Mouse (Mus musculus) midbrain, embryonic 12.5 days (tissue): ENCODE results near the gene Fam71e2. TPM values are rescaled to one million over a fixed set of nuclear protein-coding genes. Genes with fewer than 3 reads are reported as not detected.
A peak's percentile ranks its signal among the peaks of the same experiment; 100 is the strongest.

Experiments
- ATAC-seq: fragments of 200-750 bp; cut with Nextera tagmentation; 2 replicates; pipeline ENCODE4 v1.8.0; 2017; ENCODE audit warnings: low read depth, moderate TSS enrichment, moderate library complexity; ENCODE audit not compliant: low FRiP score
- H3K27ac ChIP-seq: fragments of 300-500 bp; sonication (generic); replicated peaks from 2 replicates; pipeline ENCODE4 v1.5.1; 2016; ENCODE audit warnings: mild to moderate bottlenecking
- H3K27me3 ChIP-seq: fragments of 300-500 bp; sonication (generic); 2 replicates; pipeline ENCODE4 v1.6.1; 2016; ENCODE audit warnings: mild to moderate bottlenecking
- H3K36me3 ChIP-seq: fragments of 300-500 bp; sonication (generic); 2 replicates; pipeline ENCODE4 v1.6.1; 2016
- H3K4me1 ChIP-seq: fragments of 300-500 bp; sonication (generic); 2 replicates; pipeline ENCODE4 v1.6.1; 2016
- H3K4me2 ChIP-seq: fragments of 300-500 bp; sonication (generic); replicated peaks from 2 replicates; pipeline ENCODE4 v1.6.1; 2016; ENCODE audit warnings: mild to moderate bottlenecking, moderate library complexity
- H3K4me3 ChIP-seq: fragments of 300-500 bp; sonication (generic); 2 replicates; pipeline ENCODE4 v1.5.1; 2016; ENCODE audit warnings: mild to moderate bottlenecking
- H3K9ac ChIP-seq: fragments of 300-500 bp; sonication (generic); replicated peaks from 2 replicates; pipeline ENCODE4 v1.6.1; 2016; ENCODE audit warnings: mild to moderate bottlenecking, moderate library complexity
- H3K9me3 ChIP-seq: fragments of 300-500 bp; sonication (generic); 2 replicates; pipeline ENCODE4 v1.6.1; 2016; ENCODE audit warnings: mild to moderate bottlenecking
- WGBS: fragments of 180-500 bp; shearing (Covaris S2); methylation state at CpG from one replicate; pipeline ENCODE4 v1.1.7; 2016; 5-methylcytosine and 5-hydroxymethylcytosine counted together
- polyA plus RNA-seq: library from polyadenylated mRNA; unstranded; fragments of >200 nt; fragmentation: Nextera tagmentation; extraction: Ambion mirVana; gene quantifications from 2 replicates; pipeline ENCODE4 v1.2.1, GENCODE M21; 2016

Fam71e2 gene
- polyA plus RNA-seq, 1 experiment from 2014 or later = not detected

GRCm38 (mm10) chr7:4776861-4777830 is 6.0 kb upstream of the Fam71e2 start:
- H3K27ac ChIP-seq = no peak overlapping the region
- peak overlapping the region; percentile 31 for H3K4me3 ChIP-seq
- peak overlapping the region; percentile 48 for H3K4me2 ChIP-seq
- no peaks in the 10 kb centered on the region for H3K9me3 ChIP-seq
- peak; percentile 89 for ATAC-seq
- WGBS = 2% methylated on average over 35 of the region's 56 CpGs
- peak overlapping the region; percentile 17 for H3K9ac ChIP-seq
- peaks cover 56% of the 10 kb centered on the region for H3K27me3 ChIP-seq
- H3K36me3 ChIP-seq = no peaks in the 10 kb centered on the region
- peaks cover 23% of the 10 kb centered on the region for H3K4me1 ChIP-seq

DNA sequence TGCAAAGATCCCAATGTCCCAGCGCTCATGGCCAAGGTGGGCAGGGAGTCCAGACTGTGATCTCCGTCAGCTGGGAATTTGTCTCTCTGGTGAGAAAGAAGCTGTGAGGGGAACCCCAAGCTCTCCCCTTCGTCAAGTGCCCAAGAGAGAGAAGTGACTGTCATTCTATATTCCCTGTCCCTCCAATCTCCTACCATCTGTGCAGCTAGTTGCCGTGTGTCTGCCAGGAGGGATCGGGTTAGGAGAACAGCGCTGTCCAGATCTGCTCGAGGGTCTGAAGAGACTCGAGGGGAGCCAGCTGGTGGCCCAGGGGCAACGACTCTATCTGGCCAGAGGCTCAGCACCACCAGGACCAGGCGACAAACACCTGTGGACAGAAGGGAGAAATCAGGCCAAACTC is 5.0 kb upstream of the Fam71e2 start:
- H3K9me3 ChIP-seq = no peaks in the 10 kb centered on the region
- H3K27me3 ChIP-seq = peaks cover 56% of the 10 kb centered on the region
- no peaks in the 10 kb centered on the region for H3K36me3 ChIP-seq
- WGBS = 61% methylated on average over 10 of the region's 10 CpGs
- no peak overlapping the region for H3K9ac ChIP-seq
- ATAC-seq = no peak
- H3K27ac ChIP-seq = no peak overlapping the region
- H3K4me1 ChIP-seq = peaks cover 19% of the 10 kb centered on the region
- H3K4me3 ChIP-seq = no peak overlapping the region
- no peak overlapping the region for H3K4me2 ChIP-seq

DNA sequence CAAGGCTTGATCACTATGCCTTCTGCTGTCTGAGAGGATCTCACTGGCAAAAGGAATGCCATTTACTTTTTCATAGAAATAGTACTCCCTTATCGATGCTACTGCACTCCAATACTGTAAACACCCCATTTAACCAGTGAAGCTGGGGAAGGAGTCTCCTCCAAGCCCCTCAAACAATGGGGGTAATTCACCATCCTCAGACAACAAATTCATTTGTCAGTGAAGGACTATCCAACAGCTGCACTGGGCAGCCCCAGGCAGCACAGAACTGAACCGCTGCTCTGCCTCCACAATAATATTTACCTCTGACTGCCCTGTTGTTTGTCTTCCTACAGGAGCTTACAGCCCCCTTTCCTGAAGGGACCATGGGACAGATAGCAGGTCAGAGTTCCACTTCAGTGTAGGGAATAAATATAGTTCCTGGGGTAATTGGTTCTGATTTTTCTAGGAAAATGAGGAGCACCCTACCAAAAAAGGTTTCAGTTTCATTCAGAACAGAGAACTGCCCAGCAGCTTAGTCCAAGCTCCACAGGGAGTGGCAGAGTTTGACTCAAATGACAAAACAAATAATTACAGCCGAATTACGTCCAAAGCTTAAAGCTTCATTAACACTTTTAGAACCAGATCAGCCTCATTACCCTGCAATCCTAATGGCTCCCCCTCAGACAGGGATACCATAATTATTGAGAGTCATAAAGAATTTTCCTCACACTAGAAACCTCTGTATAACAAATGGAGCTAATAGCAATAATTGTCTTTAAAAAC is 6.0 kb downstream of the Fam71e2 start:
- H3K4me1 ChIP-seq = peaks cover 17% of the 10 kb centered on the region

GRCm38 (mm10) chr7:4759670-4760069 is 11.4 kb downstream of the Fam71e2 start:
- Histone ChIP-seq H3K36me3 (no peaks in the 10 kb centered on the region), H3K9me3 (no peaks in the 10 kb centered on the region; the same call in 1 of the 2 replicates), H3K27ac (no peak overlapping the region), H3K4me1 (peaks cover under 1% of the 10 kb centered on the region; the same call in 1 of the 2 replicates), H3K9ac (no peak overlapping the region), H3K4me3 (no peak overlapping the region), H3K27me3 (0 out of 2 replicates have a peak, but pooled peaks cover 4% of the 10 kb centered on the region), H3K4me2 (no peak overlapping the region)
- no peak for ATAC-seq
- 67% methylated on average over 1 of the region's 1 CpGs for WGBS

More for the DNA sequence above, 6.0 kb downstream of the Fam71e2 start:
- ATAC-seq = no peak
- peaks cover 4% of the 10 kb centered on the region; the same call in 1 of the 2 replicates for H3K27me3 ChIP-seq
- H3K36me3 ChIP-seq = no peaks in the 10 kb centered on the region
- 0 out of 2 replicates have a peak overlapping the region, but pooled peaks have one; percentile 2 for H3K27ac ChIP-seq
- no peak overlapping the region for H3K4me3 ChIP-seq
- H3K9ac ChIP-seq = 0 out of 2 replicates have a peak overlapping the region, but pooled peaks have one; percentile 11
- 14% methylated on average over 4 of the region's 4 CpGs for WGBS
- no peaks in the 10 kb centered on the region for H3K9me3 ChIP-seq
- no peak overlapping the region for H3K4me2 ChIP-seq

- H3K27ac ChIP-seq = peak within 1 kb of the TSS; percentile 56
- peaks cover 21% of the 10 kb centered on the region for H3K4me1 ChIP-seq
- no peaks in the 10 kb centered on the region; the same call in 1 of the 2 replicates for H3K36me3 ChIP-seq
- H3K4me3 ChIP-seq = peak within 1 kb of the TSS; percentile 35
- WGBS = 3% methylated on average over 24 of the region's 24 CpGs
- peak; percentile 92 for ATAC-seq
- H3K4me2 ChIP-seq = peak within 1 kb of the TSS; percentile 52
- no peaks in the 10 kb centered on the region; the same call in 1 of the 2 replicates for H3K9me3 ChIP-seq
- peak within 1 kb of the TSS; percentile 28; the same call in 1 of the 2 replicates for H3K9ac ChIP-seq
- peaks cover 16% of the 10 kb centered on the region; the same call in 1 of the 2 replicates for H3K27me3 ChIP-seq
Observed at GRCm38 (mm10) chr7:4752821-4753570, 18.1 kb downstream of the Fam71e2 start, which contains the start of gene Cox6b2. Gene Cox6b2, minus strand, starts transcription at chr7:4753094.

DNA sequence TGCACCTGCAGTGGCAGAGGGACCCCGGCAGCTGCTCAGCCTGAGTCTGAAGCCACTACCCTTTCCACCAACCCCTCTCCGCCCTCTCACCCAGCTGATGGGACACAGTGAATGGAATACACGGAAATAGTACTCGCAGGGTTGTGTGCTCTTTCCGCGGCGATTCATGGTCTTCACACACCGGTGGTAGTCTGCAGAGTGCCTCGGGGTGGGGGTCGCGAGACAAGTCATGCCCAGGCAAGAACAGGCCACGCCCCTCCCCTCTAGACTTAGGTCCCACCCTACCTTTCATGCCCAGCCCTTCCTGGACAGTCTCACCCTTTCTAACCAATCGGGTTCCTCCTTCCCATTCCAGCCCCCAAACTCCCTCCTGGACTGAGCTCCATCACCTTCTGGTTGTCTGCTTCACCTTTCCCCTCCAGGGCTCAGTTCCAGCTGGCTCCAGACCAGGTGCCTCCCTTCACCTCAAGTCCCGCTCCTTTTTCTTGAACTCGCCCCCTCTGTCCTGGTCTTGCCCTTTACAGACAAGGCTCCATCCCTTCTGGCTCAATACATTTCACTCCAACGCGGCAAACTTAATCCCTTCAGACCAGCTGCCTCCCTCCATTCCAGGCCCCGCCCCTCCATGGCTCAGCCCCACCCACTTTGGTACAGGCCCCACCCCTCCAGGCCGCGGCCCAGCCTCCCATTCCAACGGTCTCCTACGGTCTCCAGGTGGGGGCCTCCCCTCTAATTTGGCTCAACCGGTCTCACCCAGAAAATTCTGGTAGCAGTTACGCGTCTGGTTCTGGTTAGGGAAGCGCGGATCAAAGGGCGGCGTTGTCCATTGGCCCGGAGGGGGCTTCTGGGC is 18.9 kb downstream of the Fam71e2 start:
- H3K4me2 ChIP-seq = peak overlapping the region; percentile 52
- no peaks in the 10 kb centered on the region; the same call in 1 of the 2 replicates for H3K9me3 ChIP-seq
- H3K27me3 ChIP-seq = peaks cover 16% of the 10 kb centered on the region; the same call in 1 of the 2 replicates
- H3K4me3 ChIP-seq = peak overlapping the region; percentile 35
- peaks cover 21% of the 10 kb centered on the region for H3K4me1 ChIP-seq
- WGBS = under 1% methylated on average over 30 of the region's 30 CpGs
- no peaks in the 10 kb centered on the region; the same call in 1 of the 2 replicates for H3K36me3 ChIP-seq
- peak overlapping the region; percentile 56 for H3K27ac ChIP-seq
- peak; percentile 82 for ATAC-seq
- peak overlapping the region; percentile 28; the same call in 1 of the 2 replicates for H3K9ac ChIP-seq

DNA sequence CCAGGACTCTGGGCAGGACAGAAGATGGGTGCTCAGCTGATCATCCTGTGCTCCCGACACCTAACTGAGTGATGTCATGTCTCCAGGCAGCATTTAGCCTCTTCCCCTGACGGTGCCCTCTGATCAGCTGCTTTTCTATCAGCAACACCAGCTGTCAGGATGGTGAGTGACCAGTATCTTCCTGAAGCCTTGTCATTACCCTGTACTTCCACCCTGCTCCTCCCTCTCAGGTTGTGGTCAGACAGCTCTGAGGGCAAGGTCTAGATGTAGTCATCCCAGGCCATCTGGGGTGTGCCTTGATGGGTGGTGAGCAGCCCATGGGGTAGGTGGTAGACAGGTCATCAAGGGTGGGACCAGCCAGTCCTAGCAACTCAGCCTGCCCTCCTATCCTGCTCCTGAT is 21.9 kb downstream of the Fam71e2 start:
- no peak for ATAC-seq
- Histone ChIP-seq H3K4me3 (no peak overlapping the region), H3K27ac (no peak overlapping the region), H3K9ac (no peak overlapping the region), H3K4me1 (peaks cover 24% of the 10 kb centered on the region), H3K4me2 (no peak overlapping the region), H3K36me3 (peaks cover 26% of the 10 kb centered on the region), H3K27me3 (peaks cover 14% of the 10 kb centered on the region; the same call in 1 of the 2 replicates), H3K9me3 (no peaks in the 10 kb centered on the region)
- 75% methylated on average over 2 of the region's 2 CpGs for WGBS

DNA sequence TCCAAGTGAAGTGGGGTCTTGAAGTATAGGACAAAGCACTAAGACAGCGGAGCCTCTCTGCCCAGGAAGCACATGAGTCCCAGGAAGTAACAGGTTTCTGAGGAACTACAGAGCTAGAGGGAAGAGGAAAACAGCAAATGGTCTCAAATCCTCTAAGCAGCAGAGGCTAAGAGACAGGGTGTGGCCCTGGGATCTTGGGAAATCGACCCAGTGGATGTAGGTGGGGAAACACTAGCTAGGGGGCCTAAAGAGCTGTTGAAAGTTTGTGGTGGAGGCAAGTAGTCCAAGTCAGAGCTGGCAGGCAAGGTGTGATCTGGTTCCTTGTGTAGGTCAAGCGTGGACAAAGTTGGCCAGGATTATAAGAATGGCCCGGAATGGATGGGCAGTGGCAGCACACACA is 22.8 kb downstream of the Fam71e2 start:
- no peak for ATAC-seq
- Histone ChIP-seq H3K4me3 (no peak overlapping the region), H3K27ac (no peak overlapping the region), H3K36me3 (peaks cover 30% of the 10 kb centered on the region), H3K9ac (no peak overlapping the region), H3K4me1 (peaks cover 25% of the 10 kb centered on the region), H3K27me3 (peaks cover 8% of the 10 kb centered on the region; the same call in 1 of the 2 replicates), H3K4me2 (no peak overlapping the region), H3K9me3 (no peaks in the 10 kb centered on the region)
- 83% methylated on average over 4 of the region's 4 CpGs for WGBS

DNA sequence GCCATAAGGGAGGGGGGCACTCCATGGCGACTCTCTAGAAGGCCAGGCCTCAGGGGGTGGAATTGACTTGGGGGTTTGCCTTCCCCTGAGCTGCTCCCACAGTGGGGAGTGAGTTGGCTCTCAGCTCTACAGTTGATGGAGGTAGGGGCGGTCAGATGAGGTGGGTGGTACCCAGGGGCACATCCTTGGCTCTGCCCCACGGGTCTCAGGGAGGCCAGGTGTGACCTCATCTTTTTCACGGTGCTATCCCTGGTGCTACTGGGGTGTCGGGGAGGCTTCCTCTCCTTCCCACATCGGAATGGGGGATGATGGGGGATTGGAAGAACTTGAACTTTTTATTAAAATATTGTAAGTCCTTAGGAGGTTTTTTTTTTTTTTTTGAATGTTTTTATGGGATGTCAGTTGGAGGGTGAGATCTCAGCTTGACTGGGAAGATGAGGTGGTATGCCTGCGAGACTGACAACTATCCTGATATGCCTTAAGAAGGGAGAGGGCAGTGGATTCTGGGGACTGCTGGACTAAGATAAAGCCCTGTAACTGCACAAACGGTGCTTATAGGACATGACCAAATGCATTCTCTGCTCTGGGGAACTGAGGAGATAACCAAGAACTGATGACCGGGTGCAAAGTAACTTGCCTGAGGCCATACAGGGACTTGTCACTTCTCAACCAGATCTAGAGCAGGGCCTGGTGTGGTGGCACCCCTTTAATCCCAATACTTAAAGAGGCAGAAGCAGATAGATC is 23.8 kb downstream of the Fam71e2 start:
- H3K4me1 ChIP-seq = peaks cover 26% of the 10 kb centered on the region
- no peak overlapping the region for H3K4me3 ChIP-seq
- peaks cover 8% of the 10 kb centered on the region; the same call in 1 of the 2 replicates for H3K27me3 ChIP-seq
- H3K27ac ChIP-seq = no peak overlapping the region
- peaks cover 37% of the 10 kb centered on the region for H3K36me3 ChIP-seq
- 78% methylated on average over 9 of the region's 9 CpGs for WGBS
- H3K9ac ChIP-seq = no peak overlapping the region
- no peaks in the 10 kb centered on the region for H3K9me3 ChIP-seq
- no peak overlapping the region for H3K4me2 ChIP-seq
- ATAC-seq = no peak
